Mouse (Mus musculus) NIH3T3 (cell line): ENCODE data around the gene Nr2c2.

Source experiments
- DNase-seq: peaks from one replicate; pipeline ENCODE4 v3.0.0-alpha.2; 2012; ENCODE audit warnings: low read depth

Nr2c2 gene

GRCm38 (mm10) chr6:92126861-92127468, 35.8 kb downstream of the Nr2c2 start:
- DNase-seq, result no peak

GRCm38 (mm10) chr6:92131456-92131855, 40.3 kb downstream of the Nr2c2 start:
- no peak for DNase-seq

- no peak for DNase-seq
Measured at GRCm38 (mm10) chr6:92132021-92132911, 41.1 kb downstream of the Nr2c2 start.

GRCm38 (mm10) chr6:92133617-92134016, 42.4 kb downstream of the Nr2c2 start:
- no peak for DNase-seq

GRCm38 (mm10) chr6:92136356-92136755, 45.2 kb downstream of the Nr2c2 start:
- no peak for DNase-seq

GRCm38 (mm10) chr6:92145881-92146280, 54.7 kb downstream of the Nr2c2 start:
- no peak for DNase-seq

GRCm38 (mm10) chr6:92153774-92154173, 62.6 kb downstream of the Nr2c2 start:
- DNase-seq, result no peak

GRCm38 (mm10) chr6:92158801-92159200, 67.6 kb downstream of the Nr2c2 start:
- DNase-seq, result no peak

- no peak for DNase-seq
Measured at GRCm38 (mm10) chr6:92162724-92163123, 71.5 kb downstream of the Nr2c2 start.

GRCm38 (mm10) chr6:92176450-92176849, 85.3 kb downstream of the Nr2c2 start:
- no peak for DNase-seq

GRCm38 (mm10) chr6:92183621-92184131, 92.5 kb downstream of the Nr2c2 start, which contains the start of gene Mrps25:
Gene Mrps25 (minus strand): TSS chr6:92184033.
- DNase-seq, result peak; percentile 88

- peak; percentile 34 for DNase-seq
Measured at GRCm38 (mm10) chr6:92184178-92184577, 93.0 kb downstream of the Nr2c2 start.

GRCm38 (mm10) chr6:92199414-92199813, 108.2 kb downstream of the Nr2c2 start:
- DNase-seq, result peak; percentile 16

- peak; percentile 49 for DNase-seq
Measured at GRCm38 (mm10) chr6:92214055-92214772, 123.0 kb downstream of the Nr2c2 start.

- peak; percentile 98 for DNase-seq
Measured at GRCm38 (mm10) chr6:92214773-92215449, 123.7 kb downstream of the Nr2c2 start, which contains the start of gene Rbsn. Gene Rbsn (minus strand): TSS chr6:92214925.

- DNase-seq, result peak; percentile 73
Measured at GRCm38 (mm10) chr6:92219445-92219844, 128.3 kb downstream of the Nr2c2 start.

GRCm38 (mm10) chr6:92221604-92222003, 130.4 kb downstream of the Nr2c2 start:
- DNase-seq, result no peak

GRCm38 (mm10) chr6:92222021-92222420, 130.8 kb downstream of the Nr2c2 start:
- DNase-seq, result no peak
